Mouse (Mus musculus) embryonic facial prominence, embryonic 15.5 days (tissue): ENCODE data around the gene Kcnab2. TPM values are rescaled to one million over a fixed set of nuclear protein-coding genes. Genes with fewer than 3 reads are reported as not detected.
A peak's percentile ranks its signal among the peaks of the same experiment; 100 is the strongest.

Experiments
- ATAC-seq: fragments of 200-750 bp; cut with Nextera tagmentation; 2 replicates; pipeline ENCODE4 v1.8.0; 2017; ENCODE audit warnings: low read depth, moderate TSS enrichment; ENCODE audit not compliant: insufficient number of reproducible peaks, low FRiP score, low TSS enrichment
- H3K27ac ChIP-seq: fragments of 300-500 bp; sonication (generic); replicated peaks from 2 replicates; pipeline ENCODE4 v1.5.1; 2015; ENCODE audit warnings: mild to moderate bottlenecking, inconsistent platforms
- H3K27me3 ChIP-seq: fragments of 300-500 bp; sonication (generic); 2 replicates; pipeline ENCODE4 v1.6.1; 2015; ENCODE audit warnings: inconsistent platforms
- H3K36me3 ChIP-seq: fragments of 300-500 bp; sonication (generic); 2 replicates; pipeline ENCODE4 v1.6.1; 2015; ENCODE audit warnings: mild to moderate bottlenecking, inconsistent platforms
- H3K4me1 ChIP-seq: fragments of 300-500 bp; sonication (generic); 2 replicates; pipeline ENCODE4 v1.6.1; 2015; ENCODE audit warnings: inconsistent platforms
- H3K4me2 ChIP-seq: fragments of 300-500 bp; sonication (generic); replicated peaks from 2 replicates; pipeline ENCODE4 v1.6.1; 2015; ENCODE audit warnings: mild to moderate bottlenecking, inconsistent platforms
- H3K4me3 ChIP-seq: fragments of 300-500 bp; sonication (generic); replicated peaks from 2 replicates; pipeline ENCODE4 v1.5.1; 2015; ENCODE audit warnings: mild to moderate bottlenecking, inconsistent platforms
- H3K9ac ChIP-seq: fragments of 300-500 bp; sonication (generic); 2 replicates; pipeline ENCODE4 v1.6.1; 2015; ENCODE audit warnings: inconsistent platforms
- H3K9me3 ChIP-seq: fragments of 300-500 bp; sonication (generic); replicated peaks from 2 replicates; pipeline ENCODE4 v1.6.1; 2016; ENCODE audit warnings: inconsistent platforms
- WGBS: fragments of 180-500 bp; shearing (Covaris S2); methylation state at CpG from one replicate; pipeline ENCODE4 v1.1.7; 2015; 5-methylcytosine and 5-hydroxymethylcytosine counted together
- polyA plus RNA-seq: library from polyadenylated mRNA; unstranded; fragments of >200 nt; fragmentation: Nextera tagmentation; extraction: Ambion mirVana; gene quantifications from 2 replicates; pipeline ENCODE4 v1.2.1, GENCODE M21; 2015

Kcnab2 gene
- polyA plus RNA-seq, 1 experiment from 2014 or later: 9.7 TPM

DNA sequence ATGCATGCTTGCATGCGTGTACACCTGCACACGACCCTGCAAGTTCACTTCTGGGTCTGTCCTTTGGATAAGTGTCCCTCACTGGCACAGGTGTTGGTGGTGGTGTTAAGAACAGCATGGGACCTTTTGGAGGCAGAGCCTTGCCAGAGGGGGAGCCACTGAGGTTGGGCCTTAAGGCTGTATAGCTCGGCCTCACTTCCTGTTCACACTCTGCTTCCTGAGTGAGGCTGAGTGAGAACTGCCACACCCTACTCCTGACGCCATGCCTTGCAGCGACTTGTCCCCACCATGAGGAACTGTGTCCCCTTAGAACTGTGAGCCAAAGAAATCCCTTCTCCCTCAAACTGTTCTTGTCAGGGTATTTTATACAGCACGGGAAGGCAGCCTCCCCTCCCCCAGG lies 26.3 kb downstream of the Kcnab2 start:
- no peaks in the 10 kb centered on the region for H3K9me3 ChIP-seq
- 86% methylated on average over 6 of the region's 6 CpGs for WGBS
- no peaks in the 10 kb centered on the region for H3K36me3 ChIP-seq
- H3K4me2 ChIP-seq: no peak overlapping the region
- ATAC-seq: no peak
- H3K9ac ChIP-seq: no peak overlapping the region
- H3K27ac ChIP-seq: no peak overlapping the region
- H3K27me3 ChIP-seq: no peaks in the 10 kb centered on the region
- no peak overlapping the region for H3K4me3 ChIP-seq
- H3K4me1 ChIP-seq: no peaks in the 10 kb centered on the region

- Histone ChIP-seq H3K27ac (no peak overlapping the region), H3K36me3 (no peaks in the 10 kb centered on the region), H3K9ac (no peak overlapping the region), H3K4me3 (no peak overlapping the region), H3K27me3 (no peaks in the 10 kb centered on the region), H3K9me3 (no peaks in the 10 kb centered on the region), H3K4me2 (no peak overlapping the region), H3K4me1 (no peaks in the 10 kb centered on the region)
- 56% methylated on average over 8 of the region's 8 CpGs for WGBS
- no peak for ATAC-seq
These were observed 29.0 kb downstream of the Kcnab2 start for GRCm38 (mm10) chr4:152448666-152449018.

- WGBS: 73% methylated on average over 22 of the region's 22 CpGs
- H3K4me1 ChIP-seq: no peaks in the 10 kb centered on the region
- no peak for ATAC-seq
- H3K27ac ChIP-seq: no peak overlapping the region
- H3K9ac ChIP-seq: no peak overlapping the region
- H3K4me3 ChIP-seq: no peak overlapping the region
- H3K9me3 ChIP-seq: no peaks in the 10 kb centered on the region
- no peaks in the 10 kb centered on the region for H3K27me3 ChIP-seq
- no peak overlapping the region for H3K4me2 ChIP-seq
- H3K36me3 ChIP-seq: no peaks in the 10 kb centered on the region
These were observed 29.7 kb downstream of the Kcnab2 start for GRCm38 (mm10) chr4:152447731-152448665.

GRCm38 (mm10) chr4:152446178-152446577 lies 31.5 kb downstream of the Kcnab2 start:
- Histone ChIP-seq H3K36me3 (no peaks in the 10 kb centered on the region), H3K4me3 (no peak overlapping the region), H3K9ac (no peak overlapping the region), H3K9me3 (no peaks in the 10 kb centered on the region), H3K4me2 (no peak overlapping the region), H3K4me1 (no peaks in the 10 kb centered on the region), H3K27me3 (no peaks in the 10 kb centered on the region), H3K27ac (no peak overlapping the region)
- no peak; the same call in 1 of the 2 replicates for ATAC-seq
- 71% methylated on average over 10 of the region's 10 CpGs for WGBS

GRCm38 (mm10) chr4:152441536-152441935 lies 36.1 kb downstream of the Kcnab2 start:
- Histone ChIP-seq H3K27ac (no peak overlapping the region), H3K9me3 (no peaks in the 10 kb centered on the region), H3K9ac (no peak overlapping the region), H3K4me2 (no peak overlapping the region), H3K4me3 (no peak overlapping the region), H3K36me3 (no peaks in the 10 kb centered on the region), H3K4me1 (no peaks in the 10 kb centered on the region), H3K27me3 (no peaks in the 10 kb centered on the region)
- ATAC-seq: no peak
- 41% methylated on average over 9 of the region's 9 CpGs for WGBS

DNA sequence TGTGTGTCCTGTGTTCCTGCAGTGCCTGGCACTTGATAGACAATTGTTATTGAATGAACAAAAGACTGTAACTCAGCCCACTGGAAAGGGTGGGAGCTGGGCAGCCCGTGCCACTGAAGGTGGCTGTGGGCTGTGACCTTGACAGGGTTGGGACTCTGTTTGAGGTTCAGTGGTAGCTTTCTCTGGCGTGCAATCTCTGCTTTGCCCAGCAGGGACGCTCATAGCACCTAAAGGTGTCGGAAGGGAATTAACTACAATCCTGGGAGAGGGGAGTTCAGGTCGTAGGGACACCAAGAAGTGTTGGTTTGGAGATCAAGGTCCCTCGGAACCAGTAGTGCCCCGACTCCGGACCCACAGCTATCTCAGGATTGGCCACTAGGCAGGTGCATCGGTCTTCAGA lies 36.8 kb downstream of the Kcnab2 start:
- Histone ChIP-seq H3K9me3 (no peaks in the 10 kb centered on the region), H3K36me3 (no peaks in the 10 kb centered on the region), H3K4me1 (no peaks in the 10 kb centered on the region), H3K4me2 (no peak overlapping the region), H3K27ac (no peak overlapping the region), H3K4me3 (no peak overlapping the region), H3K9ac (no peak overlapping the region), H3K27me3 (no peaks in the 10 kb centered on the region)
- ATAC-seq: no peak
- 60% methylated on average over 9 of the region's 9 CpGs for WGBS

DNA sequence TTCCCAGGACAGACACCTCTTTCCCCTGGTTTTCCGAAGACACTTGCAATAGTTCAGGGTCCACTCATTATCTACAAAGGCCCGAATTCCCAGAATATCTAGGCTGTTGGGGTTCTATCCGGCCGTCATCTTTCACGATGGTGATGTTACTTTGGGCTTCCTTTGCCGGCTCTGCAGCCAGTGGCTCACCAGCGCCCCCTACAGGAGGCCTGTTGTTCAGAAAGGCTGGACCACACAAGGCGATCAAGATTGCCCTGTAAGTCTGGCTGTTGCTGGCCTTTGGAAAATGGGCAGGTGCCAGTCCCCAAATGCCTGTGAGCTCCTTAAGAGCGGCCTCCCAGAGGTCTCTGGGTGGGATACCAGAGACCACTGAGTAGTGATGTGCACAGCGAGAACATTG lies 42.4 kb downstream of the Kcnab2 start:
- H3K4me2 ChIP-seq: peak overlapping the region; percentile 54
- H3K27ac ChIP-seq: no peak overlapping the region
- H3K9ac ChIP-seq: no peak overlapping the region
- no peaks in the 10 kb centered on the region for H3K27me3 ChIP-seq
- peak overlapping the region; percentile 16; the same call in 1 of the 2 replicates for H3K4me3 ChIP-seq
- no peaks in the 10 kb centered on the region for H3K9me3 ChIP-seq
- ATAC-seq: no peak
- H3K36me3 ChIP-seq: no peaks in the 10 kb centered on the region
- 11% methylated on average over 10 of the region's 10 CpGs for WGBS
- peaks cover 12% of the 10 kb centered on the region; the same call in 1 of the 2 replicates for H3K4me1 ChIP-seq

DNA sequence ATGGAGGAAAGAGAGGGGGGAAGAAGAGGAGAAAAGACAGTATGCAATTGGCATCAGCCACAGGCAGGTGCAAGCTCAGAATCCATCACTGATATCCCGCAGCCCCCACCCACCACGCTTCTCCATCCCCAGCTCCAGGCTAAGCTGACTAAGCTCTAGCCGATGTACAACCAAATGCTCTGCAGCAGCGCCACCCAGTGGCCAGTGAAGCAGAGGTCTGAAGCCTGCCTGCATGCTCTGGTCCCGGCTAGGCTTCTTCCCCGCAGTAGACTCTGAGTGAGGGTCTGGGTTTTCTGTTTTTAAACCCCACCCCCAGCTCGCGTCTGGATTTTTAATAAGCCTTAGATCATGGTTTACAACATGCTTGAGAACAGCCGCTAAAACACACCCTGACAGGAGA lies 42.8 kb downstream of the Kcnab2 start:
- Histone ChIP-seq H3K36me3 (no peaks in the 10 kb centered on the region), H3K4me3 (peak overlapping the region; percentile 16; the same call in 1 of the 2 replicates), H3K9ac (no peak overlapping the region), H3K9me3 (no peaks in the 10 kb centered on the region), H3K4me2 (peak overlapping the region; percentile 54), H3K27me3 (no peaks in the 10 kb centered on the region), H3K4me1 (peaks cover 12% of the 10 kb centered on the region; the same call in 1 of the 2 replicates), H3K27ac (no peak overlapping the region)
- 4% methylated on average over 9 of the region's 9 CpGs for WGBS
- peak; percentile 70; the same call in 1 of the 2 replicates for ATAC-seq

DNA sequence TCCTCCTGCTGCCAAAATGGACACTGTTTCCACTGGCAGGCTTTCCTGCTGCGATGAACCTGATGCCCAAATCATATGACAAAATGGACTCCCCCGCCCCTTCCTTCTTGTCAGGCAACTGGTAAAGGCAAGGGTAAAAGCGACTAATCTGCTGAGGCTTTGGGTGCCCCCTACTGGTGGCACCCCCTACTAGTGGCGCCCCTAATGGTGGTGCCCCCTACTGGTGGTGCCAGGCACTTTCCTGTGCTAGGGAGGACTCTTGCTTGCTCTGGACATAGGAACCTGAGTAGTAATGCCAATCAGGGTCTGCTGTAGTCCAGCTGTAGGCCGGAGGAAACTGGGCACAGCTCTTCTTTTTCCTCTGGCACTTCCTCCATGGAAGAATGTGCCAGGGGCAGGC lies 45.4 kb downstream of the Kcnab2 start:
- no peak overlapping the region for H3K9ac ChIP-seq
- no peak overlapping the region for H3K27ac ChIP-seq
- H3K4me1 ChIP-seq: peaks cover 12% of the 10 kb centered on the region; the same call in 1 of the 2 replicates
- no peak overlapping the region for H3K4me3 ChIP-seq
- no peaks in the 10 kb centered on the region for H3K9me3 ChIP-seq
- no peak for ATAC-seq
- H3K4me2 ChIP-seq: no peak overlapping the region
- WGBS: 57% methylated on average over 5 of the region's 5 CpGs
- H3K27me3 ChIP-seq: no peaks in the 10 kb centered on the region
- no peaks in the 10 kb centered on the region for H3K36me3 ChIP-seq

DNA sequence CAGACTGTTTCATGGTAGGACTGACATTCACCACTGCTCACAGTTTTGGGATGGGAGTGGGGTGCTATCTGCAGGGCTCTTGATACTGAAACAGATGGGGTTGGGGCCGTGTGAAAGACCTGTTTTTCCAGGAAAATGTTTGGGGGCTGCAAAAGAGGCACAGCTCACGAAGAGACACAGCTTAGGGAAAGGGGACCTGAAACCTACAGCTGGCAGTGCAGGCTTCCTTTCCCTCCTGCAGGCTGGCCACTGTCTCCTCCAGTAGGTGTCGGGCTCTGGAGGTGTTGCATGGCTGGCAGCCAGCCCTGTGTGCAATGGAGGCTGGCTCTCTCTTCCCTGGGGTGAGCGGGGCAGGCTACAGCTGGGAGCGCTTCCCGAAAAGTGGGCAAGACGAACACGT lies 49.4 kb downstream of the Kcnab2 start:
- no peaks in the 10 kb centered on the region for H3K36me3 ChIP-seq
- no peak for ATAC-seq
- H3K4me2 ChIP-seq: no peak overlapping the region
- H3K27ac ChIP-seq: no peak overlapping the region
- H3K4me1 ChIP-seq: peaks cover 3% of the 10 kb centered on the region; the same call in 1 of the 2 replicates
- no peaks in the 10 kb centered on the region for H3K9me3 ChIP-seq
- no peak overlapping the region for H3K4me3 ChIP-seq
- no peak overlapping the region for H3K9ac ChIP-seq
- 53% methylated on average over 8 of the region's 8 CpGs for WGBS
- H3K27me3 ChIP-seq: no peaks in the 10 kb centered on the region

- Histone ChIP-seq H3K4me3 (no peak overlapping the region), H3K9me3 (no peaks in the 10 kb centered on the region), H3K27ac (no peak overlapping the region), H3K36me3 (no peaks in the 10 kb centered on the region), H3K4me2 (no peak overlapping the region), H3K9ac (no peak overlapping the region), H3K4me1 (no peaks in the 10 kb centered on the region), H3K27me3 (no peaks in the 10 kb centered on the region)
- ATAC-seq: no peak
- WGBS: 66% methylated on average over 5 of the region's 5 CpGs
These were observed 52.7 kb downstream of the Kcnab2 start for GRCm38 (mm10) chr4:152424922-152425321.

DNA sequence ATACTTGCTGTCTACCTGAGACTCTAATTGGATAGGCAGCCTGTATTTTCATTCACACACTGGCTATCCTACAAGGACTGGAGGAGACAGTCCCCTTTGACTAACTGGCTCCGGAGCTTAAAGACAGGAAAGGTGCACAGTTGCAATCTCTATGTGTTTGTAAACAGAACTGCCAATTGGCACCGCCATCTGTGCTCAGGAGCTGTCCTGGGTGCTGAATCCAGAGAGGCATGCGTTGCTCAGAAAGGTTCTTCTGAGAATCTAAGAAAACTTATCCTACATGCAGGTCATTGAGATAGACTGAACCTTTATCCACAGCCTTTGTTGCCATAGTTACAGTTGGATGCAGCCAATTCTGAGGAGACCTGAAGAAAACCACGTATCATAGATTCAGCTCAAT lies 53.3 kb downstream of the Kcnab2 start:
- Histone ChIP-seq H3K9me3 (no peaks in the 10 kb centered on the region), H3K4me2 (no peak overlapping the region), H3K4me1 (no peaks in the 10 kb centered on the region), H3K4me3 (no peak overlapping the region), H3K9ac (no peak overlapping the region), H3K27me3 (no peaks in the 10 kb centered on the region), H3K27ac (no peak overlapping the region), H3K36me3 (no peaks in the 10 kb centered on the region)
- 33% methylated on average over 4 of the region's 4 CpGs for WGBS
- ATAC-seq: no peak
